ENCODE assay signal across 8 mouse cellular contexts in genomic region chr19:61151701-61152420, GRCm38 (mm10). TPM values are rescaled to one million over a fixed set of nuclear protein-coding genes. Genes with fewer than 3 reads are reported as not detected.
A peak's percentile ranks its signal among the peaks of the same experiment; 100 is the strongest.
DNase-seq lines count a peak whose midpoint lies in the region; ATAC-seq and TF ChIP-seq lines count a peak whose summit lies in the region.

No protein-coding gene starts in this region.

- H3K27ac ChIP-seq in heart, embryonic 12.5 days (ENCODE audit: poor library complexity, severe bottlenecking): no peak overlapping the region
- peak overlapping the region; percentile 21 for H3K27ac ChIP-seq in bone marrow macrophage, adult 2 months (ENCODE audit: insufficient read depth, low read depth, low read length)
- H3K27ac ChIP-seq in heart, embryonic 15.5 days: no peak overlapping the region
- no peak overlapping the region for H3K27ac ChIP-seq in limb, embryonic 15.5 days
- H3K27ac ChIP-seq in midbrain, embryonic 15.5 days: no peak overlapping the region

- intact Hi-C loops in heart, postnatal 36 days (cut with DNase I): no loop called here

- peaks cover 3% of the 10 kb centered on the region for H3K9me3 ChIP-seq in heart, embryonic 12.5 days (replicated peaks)
- H3K9me3 ChIP-seq in heart, embryonic 15.5 days (replicated peaks): no peaks in the 10 kb centered on the region
- no peaks in the 10 kb centered on the region for H3K9me3 ChIP-seq in limb, embryonic 15.5 days
- H3K9me3 ChIP-seq in midbrain, embryonic 15.5 days: no peaks in the 10 kb centered on the region

- DNase-seq in heart, postnatal 36 days: no peak
- peak; percentile 41 for DNase-seq in testis, postnatal 10 days (ENCODE audit: low spot score)
- no peak for DNase-seq in right cerebral cortex, postnatal 10 days (ENCODE audit: low spot score in 2 of 2)

- H3K4me3 ChIP-seq in heart, embryonic 12.5 days: peak overlapping the region; percentile 53
- H3K4me3 ChIP-seq in bone marrow macrophage, adult 2 months (ENCODE audit: insufficient read depth, low read length): peak overlapping the region; percentile 63
- peak overlapping the region; percentile 55 for H3K4me3 ChIP-seq in heart, embryonic 15.5 days
- peak overlapping the region; percentile 36 for H3K4me3 ChIP-seq in limb, embryonic 15.5 days
- peak overlapping the region; percentile 44 for H3K4me3 ChIP-seq in midbrain, embryonic 15.5 days

- TF ChIP-seq POLR2A in bone marrow macrophage, adult 2 months (IDR thresholded peaks at IDR 0.05; ENCODE audit: borderline replicate concordance, low read depth, low read length): no peak

- no peaks in the 10 kb centered on the region; the same call in 1 of the 2 replicates for H3K27me3 ChIP-seq in heart, embryonic 12.5 days (replicated peaks)
- H3K27me3 ChIP-seq in heart, embryonic 15.5 days: no peaks in the 10 kb centered on the region; the same call in 1 of the 2 replicates
- peaks cover 7% of the 10 kb centered on the region for H3K27me3 ChIP-seq in limb, embryonic 15.5 days
- H3K27me3 ChIP-seq in midbrain, embryonic 15.5 days (replicated peaks): no peaks in the 10 kb centered on the region

- WGBS in heart, embryonic 12.5 days: 4% methylated on average over 27 of the region's 27 CpGs
- 6% methylated on average over 27 of the region's 27 CpGs for WGBS in heart, embryonic 15.5 days
- WGBS in limb, embryonic 15.5 days: 6% methylated on average over 27 of the region's 27 CpGs
- WGBS in midbrain, embryonic 15.5 days: 5% methylated on average over 27 of the region's 27 CpGs

- no peak for TF ChIP-seq CTCF in bone marrow macrophage, adult 2 months (IDR thresholded peaks at IDR 0.05; ENCODE audit: low read depth, low read length)

- H3K36me3 ChIP-seq in heart, embryonic 12.5 days: no peaks in the 10 kb centered on the region
- no peaks in the 10 kb centered on the region for H3K36me3 ChIP-seq in heart, embryonic 15.5 days
- H3K36me3 ChIP-seq in limb, embryonic 15.5 days: no peaks in the 10 kb centered on the region
- no peaks in the 10 kb centered on the region for H3K36me3 ChIP-seq in midbrain, embryonic 15.5 days (replicated peaks)

- no peaks in the 10 kb centered on the region for H3K4me1 ChIP-seq in heart, embryonic 12.5 days (replicated peaks)
- H3K4me1 ChIP-seq in bone marrow macrophage, adult 2 months (ENCODE audit: control insufficient read depth, insufficient read depth, low read length): peaks cover 3% of the 10 kb centered on the region; the same call in 1 of the 2 replicates
- H3K4me1 ChIP-seq in heart, embryonic 15.5 days (replicated peaks): no peaks in the 10 kb centered on the region
- peaks cover 2% of the 10 kb centered on the region; the same call in 1 of the 2 replicates for H3K4me1 ChIP-seq in limb, embryonic 15.5 days
- H3K4me1 ChIP-seq in midbrain, embryonic 15.5 days: peaks cover 11% of the 10 kb centered on the region

- peak; percentile 48; the same call in 1 of the 2 replicates for ATAC-seq in heart, embryonic 12.5 days (ENCODE audit: insufficient number of reproducible peaks, low FRiP score)
- no peak; the same call in 1 of the 2 replicates for ATAC-seq in heart, embryonic 15.5 days (replicated peaks; ENCODE audit: insufficient number of reproducible peaks, insufficient read depth, low FRiP score, low read depth)
- ATAC-seq in limb, embryonic 15.5 days (ENCODE audit: insufficient number of reproducible peaks, low FRiP score, low TSS enrichment, low read depth): peak; percentile 24; the same call in 1 of the 2 replicates
- peak; percentile 79 for ATAC-seq in midbrain, embryonic 15.5 days (replicated peaks)

- peak overlapping the region; percentile 68 for H3K9ac ChIP-seq in heart, embryonic 12.5 days
- peak overlapping the region; percentile 51 for H3K9ac ChIP-seq in heart, embryonic 15.5 days
- 0 out of 2 replicates have a peak overlapping the region, but pooled peaks have one; percentile 20 for H3K9ac ChIP-seq in limb, embryonic 15.5 days
- peak overlapping the region; percentile 48 for H3K9ac ChIP-seq in midbrain, embryonic 15.5 days

- peak overlapping the region; percentile 91 for H3K4me2 ChIP-seq in heart, embryonic 12.5 days
- H3K4me2 ChIP-seq in heart, embryonic 15.5 days: peak overlapping the region; percentile 93
- peak overlapping the region; percentile 58 for H3K4me2 ChIP-seq in limb, embryonic 15.5 days
- peak overlapping the region; percentile 87 for H3K4me2 ChIP-seq in midbrain, embryonic 15.5 days

RNA-seq across cellular contexts. Expression of gene Zfp950, which starts 11.2 kb away (rescaled TPM):
- 29.7 and 31.0 TPM in 2 replicates for polyA plus RNA-seq in heart, embryonic 12.5 days (2016; fragmentation: Nextera tagmentation; extraction: Ambion mirVana)
- 1 to 10 TPM; 7.6 to 9.5 TPM for total RNA-seq in heart, postnatal 36 days (2021)
- 38.3 and 39.8 TPM in 2 replicates for polyA plus RNA-seq in bone marrow macrophage, adult 2 months (2012; ENCODE audit: insufficient read depth, insufficient read length, missing spikeins)
- 26.3 and 29.6 TPM in 2 replicates for polyA plus RNA-seq in heart, embryonic 15.5 days (2015; fragmentation: Nextera tagmentation; extraction: Ambion mirVana)
- 39.6 and 51.9 TPM in 2 replicates for polyA plus RNA-seq in limb, embryonic 15.5 days (2015; fragmentation: Nextera tagmentation; extraction: Ambion mirVana)
- polyA plus RNA-seq in midbrain, embryonic 15.5 days (2015; fragmentation: Nextera tagmentation; extraction: Ambion mirVana): 46.3 and 48.5 TPM in 2 replicates

RNA-seq across cellular contexts. Expression of gene Gm7102, which starts 24.2 kb away (rescaled TPM):
- 0.11 and 0.21 TPM in 2 replicates for polyA plus RNA-seq in heart, embryonic 12.5 days (2016; fragmentation: Nextera tagmentation; extraction: Ambion mirVana)
- not detected for total RNA-seq in heart, postnatal 36 days (2021)
- polyA plus RNA-seq in bone marrow macrophage, adult 2 months (2012; ENCODE audit: insufficient read depth, insufficient read length, missing spikeins): 0.39 TPM in 1 of 2 replicates, not detected in the other
- polyA plus RNA-seq in heart, embryonic 15.5 days (2015; fragmentation: Nextera tagmentation; extraction: Ambion mirVana): not detected in 2 replicates
- 0.16 TPM in 1 of 2 replicates, not detected in the other for polyA plus RNA-seq in limb, embryonic 15.5 days (2015; fragmentation: Nextera tagmentation; extraction: Ambion mirVana)
- 0.22 TPM in 1 of 2 replicates, not detected in the other for polyA plus RNA-seq in midbrain, embryonic 15.5 days (2015; fragmentation: Nextera tagmentation; extraction: Ambion mirVana)

RNA-seq across cellular contexts. Expression of gene Gm6020, which starts 31.8 kb away (rescaled TPM):
- polyA plus RNA-seq in heart, embryonic 12.5 days (2016; fragmentation: Nextera tagmentation; extraction: Ambion mirVana): not detected in 2 replicates
- total RNA-seq in heart, postnatal 36 days (2021): not detected
- polyA plus RNA-seq in bone marrow macrophage, adult 2 months (2012; ENCODE audit: insufficient read depth, insufficient read length, missing spikeins): not detected in 2 replicates
- polyA plus RNA-seq in heart, embryonic 15.5 days (2015; fragmentation: Nextera tagmentation; extraction: Ambion mirVana): not detected in 2 replicates
- not detected in 2 replicates for polyA plus RNA-seq in limb, embryonic 15.5 days (2015; fragmentation: Nextera tagmentation; extraction: Ambion mirVana)
- not detected in 2 replicates for polyA plus RNA-seq in midbrain, embryonic 15.5 days (2015; fragmentation: Nextera tagmentation; extraction: Ambion mirVana)
